Mouse (Mus musculus) gastrocnemius, postnatal 36 days (tissue): ENCODE measurements around the gene Gm10160. TPM values are rescaled to one million over a fixed set of nuclear protein-coding genes. Genes with fewer than 3 reads are reported as not detected.
A peak's percentile ranks its signal among the peaks of the same experiment; 100 is the strongest.

Source experiments
- DNase-seq, 2 experiments: peaks; one replicate each; pipeline ENCODE4 v3.0.0; 2022
- intact Hi-C: fragments of 180-260 bp; cut with DNase I; formaldehyde crosslinking; loops from one replicate; pipeline ENCODE4 v1.15.1; 2025
- total RNA-seq, 2 experiments: library from RNA; stranded (reverse); gene quantifications; 2 replicates each; pipeline ENCODE4 v1.2.3; 2021

The Gm10160 gene
- total RNA-seq, 2 experiments from 2014 or later, result not detected

GRCm38 (mm10) chr7:81834847-81835246 is 20.7 kb downstream of the Gm10160 start:
- intact Hi-C loops, result no loop called here
- no peak for DNase-seq

- intact Hi-C loops, result loop anchor here (5.0 kb wide), 1 partner anchor 33 kb away; no protein-coding TSS in a partner anchor
- peak; percentile 72 to 77 for DNase-seq
Observed at GRCm38 (mm10) chr7:81829379-81829894, 26.2 kb downstream of the Gm10160 start, which contains the start of gene Btbd1. Gene Btbd1 (minus strand): TSS chr7:81829431.

- peak; percentile 34 to 60 for DNase-seq
- intact Hi-C loops, result loop anchor here (5.0 kb wide), 1 partner anchor 33 kb away; no protein-coding TSS in a partner anchor
Observed at GRCm38 (mm10) chr7:81828681-81829378, 26.8 kb downstream of the Gm10160 start.

GRCm38 (mm10) chr7:81827806-81828667 is 27.6 kb downstream of the Gm10160 start:
- no peak for DNase-seq
- intact Hi-C loops, result loop anchor here (5.0 kb wide), 1 partner anchor 34 kb away; no protein-coding TSS in a partner anchor

- DNase-seq, result no peak
Observed at GRCm38 (mm10) chr7:81825381-81825780, 30.2 kb downstream of the Gm10160 start.

GRCm38 (mm10) chr7:81824906-81825305 is 30.7 kb downstream of the Gm10160 start:
- intact Hi-C loops, result loop anchor here (5.0 kb wide), 1 partner anchor 37 kb away; no protein-coding TSS in a partner anchor
- DNase-seq, result no peak

More at GRCm38 (mm10) chr7:81825381-81825780, 30.2 kb downstream of the Gm10160 start:
- intact Hi-C loops, result loop anchor here (5.0 kb wide), 1 partner anchor 37 kb away; no protein-coding TSS in a partner anchor

- no peak for DNase-seq
- intact Hi-C loops, result no loop called here
Observed at GRCm38 (mm10) chr7:81806067-81806466, 49.5 kb downstream of the Gm10160 start.

Other genes with a start within 250 kb of the Gm10160 start
- gene Homer2, start 148.3 kb downstream of the Gm10160 start, total RNA-seq, result 10 to 100 TPM; 42.9 to 66.0 TPM
- gene Ramac, start 92.9 kb downstream of the Gm10160 start, total RNA-seq, result 10 to 100 TPM; 17.7 to 23.7 TPM
- 10 to 100 TPM; 16.2 to 16.3 TPM for gene 3110040N11Rik, start 66.3 kb downstream of the Gm10160 start, total RNA-seq
- gene Btbd1, start 26.4 kb downstream of the Gm10160 start, total RNA-seq, result 100 to 1,000 TPM; 121 to 158 TPM
- gene Tm6sf1, start 3.2 kb upstream of the Gm10160 start, total RNA-seq, result 10 to 100 TPM; 10.8 to 13.5 TPM
- 1 to 10 TPM; 1.8 to 2.2 TPM for gene Hdgfl3, start 78.7 kb upstream of the Gm10160 start, total RNA-seq
- not detected for gene Bnc1, start 136.5 kb upstream of the Gm10160 start, total RNA-seq